Mouse (Mus musculus) midbrain, embryonic 13.5 days (tissue): ENCODE measurements around the gene Nat9. TPM values are rescaled to one million over a fixed set of nuclear protein-coding genes. Genes with fewer than 3 reads are reported as not detected.

ENCODE experiments used
- ATAC-seq: fragments of 200-750 bp; cut with Nextera tagmentation; 2 replicates; pipeline ENCODE4 v1.8.0; 2017; ENCODE audit warnings: mild to moderate bottlenecking, moderate TSS enrichment, moderate library complexity
- H3K27ac ChIP-seq: fragments of 300-500 bp; sonication (generic); 2 replicates; pipeline ENCODE4 v1.5.1; 2015; ENCODE audit warnings: inconsistent platforms, mild to moderate bottlenecking, moderate library complexity
- H3K27me3 ChIP-seq: fragments of 300-500 bp; sonication (generic); 2 replicates; pipeline ENCODE4 v1.6.1; 2015; ENCODE audit warnings: mild to moderate bottlenecking, inconsistent platforms
- H3K36me3 ChIP-seq: fragments of 300-500 bp; sonication (generic); 2 replicates; pipeline ENCODE4 v1.6.1; 2015; ENCODE audit warnings: mild to moderate bottlenecking, inconsistent platforms
- H3K4me1 ChIP-seq: fragments of 300-500 bp; sonication (generic); replicated peaks from 2 replicates; pipeline ENCODE4 v1.6.1; 2015; ENCODE audit warnings: inconsistent platforms
- H3K4me2 ChIP-seq: fragments of 300-500 bp; sonication (generic); replicated peaks from 2 replicates; pipeline ENCODE4 v1.6.1; 2015; ENCODE audit warnings: moderate library complexity, mild to moderate bottlenecking, inconsistent platforms
- H3K4me3 ChIP-seq: fragments of 300-500 bp; sonication (generic); replicated peaks from 2 replicates; pipeline ENCODE4 v1.5.1; 2015; ENCODE audit warnings: mild to moderate bottlenecking, inconsistent platforms
- H3K9ac ChIP-seq: fragments of 300-500 bp; sonication (generic); replicated peaks from 2 replicates; pipeline ENCODE4 v1.6.1; 2015; ENCODE audit warnings: mild to moderate bottlenecking, inconsistent platforms
- H3K9me3 ChIP-seq: fragments of 300-500 bp; sonication (generic); 2 replicates; pipeline ENCODE4 v1.6.1; 2016; ENCODE audit warnings: mild to moderate bottlenecking, inconsistent platforms
- WGBS: fragments of 180-500 bp; shearing (Covaris S2); methylation state at CpG from one replicate; pipeline ENCODE4 v1.1.7; 2015; 5-methylcytosine and 5-hydroxymethylcytosine counted together
- polyA plus RNA-seq: library from polyadenylated mRNA; unstranded; fragments of >200 nt; fragmentation: Nextera tagmentation; extraction: Ambion mirVana; gene quantifications from 2 replicates; pipeline ENCODE4 v1.2.1, GENCODE M21; 2015

Gene Nat9
- polyA plus RNA-seq, 1 experiment from 2014 or later: 23.7 TPM

DNA sequence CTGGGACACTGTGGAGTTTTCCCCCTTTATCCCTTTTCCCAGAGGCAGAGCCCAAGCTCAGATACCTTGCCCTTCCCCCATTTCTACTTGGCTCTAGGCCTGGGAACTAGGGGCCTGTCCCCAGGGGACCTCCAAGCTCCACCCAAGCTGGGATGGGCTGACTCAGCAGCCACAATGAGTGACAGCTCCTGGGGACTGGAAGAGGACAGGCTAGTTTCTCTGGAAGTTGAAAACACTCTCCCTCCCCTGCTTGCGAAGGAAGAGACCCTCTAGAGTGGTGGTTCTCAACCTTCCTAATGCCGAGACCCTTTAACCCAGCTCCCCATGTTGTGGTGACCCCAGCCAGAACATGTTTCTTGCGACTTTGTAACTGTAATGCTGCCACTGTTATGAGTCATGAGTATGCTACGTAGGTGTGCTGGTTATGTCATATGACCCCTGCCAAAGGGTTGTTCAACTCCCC, 14.8 kb downstream of the Nat9 start:
- H3K4me2 ChIP-seq: no peak overlapping the region
- H3K4me3 ChIP-seq: no peak overlapping the region
- ATAC-seq: no peak; the same call in 1 of the 2 replicates
- H3K27ac ChIP-seq: no peak overlapping the region
- 26% methylated on average over 4 of the region's 4 CpGs for WGBS
- no peaks in the 10 kb centered on the region for H3K9me3 ChIP-seq
- H3K4me1 ChIP-seq: peaks cover 62% of the 10 kb centered on the region
- no peak overlapping the region for H3K9ac ChIP-seq
- peaks cover 28% of the 10 kb centered on the region for H3K27me3 ChIP-seq
- no peaks in the 10 kb centered on the region for H3K36me3 ChIP-seq

DNA sequence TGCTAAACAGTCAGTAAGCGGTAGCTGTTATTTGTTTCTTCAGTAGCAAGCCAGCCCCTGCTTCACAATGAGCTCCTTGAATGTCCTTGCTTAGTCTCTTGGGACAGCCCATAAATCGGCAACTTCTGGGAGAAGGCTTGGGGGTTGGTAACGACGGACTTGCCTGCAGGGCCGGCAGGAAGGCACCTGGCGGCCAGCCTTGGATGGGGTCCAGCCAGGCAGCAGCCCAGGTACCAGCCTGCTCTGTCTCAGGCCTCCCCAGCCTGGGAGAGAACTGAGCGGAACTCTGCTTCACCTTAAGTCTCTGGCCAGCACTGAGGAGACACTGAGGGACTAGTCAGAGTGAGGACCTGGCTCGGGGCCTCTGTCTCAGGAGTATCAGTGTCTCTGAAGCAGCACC, 16.5 kb downstream of the Nat9 start:
- Histone ChIP-seq H3K4me1 (peaks cover 45% of the 10 kb centered on the region), H3K9me3 (no peaks in the 10 kb centered on the region), H3K4me2 (no peak overlapping the region), H3K27ac (no peak overlapping the region), H3K9ac (no peak overlapping the region), H3K36me3 (no peaks in the 10 kb centered on the region), H3K4me3 (no peak overlapping the region), H3K27me3 (peaks cover 23% of the 10 kb centered on the region)
- 46% methylated on average over 8 of the region's 8 CpGs for WGBS
- ATAC-seq: no peak

DNA sequence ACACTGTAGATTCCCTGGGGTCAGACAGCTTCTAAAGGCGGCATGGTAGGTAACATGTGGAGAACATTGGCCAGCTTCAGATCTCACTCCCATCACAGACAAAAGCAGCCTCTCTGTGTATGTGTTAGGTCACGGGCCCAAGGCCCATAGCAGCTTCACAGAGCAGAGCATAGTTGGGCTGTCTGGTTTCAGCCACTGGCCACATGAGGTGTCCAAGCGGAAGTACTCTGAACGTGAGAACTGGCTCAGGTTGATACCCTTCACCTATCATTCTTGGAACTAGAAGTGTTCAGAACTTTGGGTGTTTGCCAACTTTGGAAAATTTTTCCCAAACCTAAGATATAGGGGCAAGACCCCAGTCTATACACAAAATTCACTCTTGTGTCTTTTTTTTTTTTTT, 18.2 kb downstream of the Nat9 start:
- H3K27me3 ChIP-seq: peaks cover 28% of the 10 kb centered on the region
- H3K36me3 ChIP-seq: no peaks in the 10 kb centered on the region
- H3K4me1 ChIP-seq: peaks cover 45% of the 10 kb centered on the region
- H3K27ac ChIP-seq: no peak overlapping the region
- 88% methylated on average over 4 of the region's 4 CpGs for WGBS
- no peak overlapping the region for H3K9ac ChIP-seq
- no peak overlapping the region for H3K4me3 ChIP-seq
- ATAC-seq: no peak
- no peaks in the 10 kb centered on the region for H3K9me3 ChIP-seq
- no peak overlapping the region for H3K4me2 ChIP-seq

- Histone ChIP-seq H3K36me3 (no peaks in the 10 kb centered on the region), H3K4me3 (no peak overlapping the region), H3K9ac (no peak overlapping the region), H3K4me1 (peaks cover 45% of the 10 kb centered on the region), H3K27ac (no peak overlapping the region), H3K4me2 (no peak overlapping the region), H3K9me3 (no peaks in the 10 kb centered on the region), H3K27me3 (peaks cover 37% of the 10 kb centered on the region)
- no peak for ATAC-seq
- 88% methylated on average over 8 of the region's 8 CpGs for WGBS
Measured at GRCm38 (mm10) chr11:115167631-115168249, 19.9 kb downstream of the Nat9 start.

GRCm38 (mm10) chr11:115166776-115167175, 20.9 kb downstream of the Nat9 start:
- H3K4me1 ChIP-seq: peaks cover 42% of the 10 kb centered on the region
- no peak overlapping the region for H3K27ac ChIP-seq
- H3K4me3 ChIP-seq: no peak overlapping the region
- 97% methylated on average over 3 of the region's 3 CpGs for WGBS
- peaks cover 47% of the 10 kb centered on the region for H3K27me3 ChIP-seq
- no peaks in the 10 kb centered on the region for H3K36me3 ChIP-seq
- H3K9me3 ChIP-seq: no peaks in the 10 kb centered on the region
- ATAC-seq: no peak
- no peak overlapping the region for H3K4me2 ChIP-seq
- no peak overlapping the region for H3K9ac ChIP-seq

- H3K4me3 ChIP-seq: peak overlapping the region; percentile 42
- H3K4me2 ChIP-seq: peak overlapping the region; percentile 63
- H3K27me3 ChIP-seq: peaks cover 61% of the 10 kb centered on the region
- H3K36me3 ChIP-seq: no peaks in the 10 kb centered on the region
- H3K4me1 ChIP-seq: peaks cover 40% of the 10 kb centered on the region
- no peak for ATAC-seq
- H3K9me3 ChIP-seq: no peaks in the 10 kb centered on the region
- H3K9ac ChIP-seq: peak overlapping the region; percentile 47
- WGBS: 2% methylated on average over 9 of the region's 9 CpGs
- no peak overlapping the region for H3K27ac ChIP-seq
Measured at GRCm38 (mm10) chr11:115164976-115165374, 22.7 kb downstream of the Nat9 start.

DNA sequence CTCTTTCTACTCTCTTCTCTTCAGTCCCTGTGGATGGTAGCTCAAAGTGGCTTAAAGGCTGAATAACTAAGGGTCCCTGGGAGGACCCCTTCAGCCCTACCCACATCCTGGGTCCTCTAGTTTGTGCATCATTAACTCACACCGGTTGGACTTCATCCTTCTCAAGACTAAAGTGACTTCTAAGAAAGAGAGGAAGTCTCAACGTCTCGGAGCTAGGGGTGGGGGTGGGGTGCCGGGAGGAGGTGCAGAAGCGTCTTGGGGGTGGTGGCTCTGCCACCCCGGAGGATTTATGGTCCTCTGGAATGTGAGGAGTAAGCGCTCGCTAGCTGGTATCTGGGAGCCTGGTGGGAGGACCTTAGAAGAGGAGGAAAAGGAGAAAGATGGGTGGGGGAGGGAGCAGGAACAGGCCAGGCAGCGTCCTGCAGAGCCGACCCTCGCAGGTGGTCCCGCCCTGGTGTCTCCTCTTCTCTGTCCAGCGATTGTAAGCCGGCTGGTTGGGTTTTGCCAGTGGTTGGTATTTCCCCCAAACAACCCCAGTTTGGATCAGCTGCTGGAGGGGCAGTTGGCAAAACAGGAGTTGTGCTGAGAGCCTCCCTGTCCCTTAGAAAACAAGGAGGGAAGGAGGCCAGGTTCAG, 23.2 kb downstream of the Nat9 start:
- WGBS: 1% methylated on average over 14 of the region's 14 CpGs
- Histone ChIP-seq H3K9ac (peak overlapping the region; percentile 47), H3K36me3 (no peaks in the 10 kb centered on the region), H3K4me2 (peak overlapping the region; percentile 63), H3K9me3 (no peaks in the 10 kb centered on the region), H3K27ac (no peak overlapping the region), H3K27me3 (peaks cover 62% of the 10 kb centered on the region), H3K4me1 (peaks cover 40% of the 10 kb centered on the region), H3K4me3 (peak overlapping the region; percentile 42)
- ATAC-seq: no peak

GRCm38 (mm10) chr11:115163568-115164150, 24.0 kb downstream of the Nat9 start:
- H3K4me1 ChIP-seq: peaks cover 40% of the 10 kb centered on the region
- H3K4me3 ChIP-seq: peak overlapping the region; percentile 42
- H3K4me2 ChIP-seq: peak overlapping the region; percentile 63
- no peak overlapping the region for H3K27ac ChIP-seq
- no peaks in the 10 kb centered on the region for H3K36me3 ChIP-seq
- peak; percentile 32; the same call in 1 of the 2 replicates for ATAC-seq
- WGBS: under 1% methylated on average over 47 of the region's 47 CpGs
- H3K9me3 ChIP-seq: no peaks in the 10 kb centered on the region
- H3K9ac ChIP-seq: peak overlapping the region; percentile 47
- peaks cover 62% of the 10 kb centered on the region for H3K27me3 ChIP-seq

- peak; percentile 93 for ATAC-seq
- under 1% methylated on average over 47 of the region's 47 CpGs for WGBS
- Histone ChIP-seq H3K27me3 (peaks cover 62% of the 10 kb centered on the region), H3K36me3 (no peaks in the 10 kb centered on the region), H3K4me3 (peak within 1 kb of the TSS; percentile 42), H3K9ac (peak within 1 kb of the TSS; percentile 47), H3K4me1 (peaks cover 45% of the 10 kb centered on the region), H3K27ac (no peak within 1 kb of the TSS), H3K4me2 (peak within 1 kb of the TSS; percentile 63), H3K9me3 (no peaks in the 10 kb centered on the region)
Measured at GRCm38 (mm10) chr11:115162832-115163480, 24.7 kb downstream of the Nat9 start, which contains the start of gene Slc9a3r1. Gene Slc9a3r1 (plus strand): TSS chr11:115163341.

DNA sequence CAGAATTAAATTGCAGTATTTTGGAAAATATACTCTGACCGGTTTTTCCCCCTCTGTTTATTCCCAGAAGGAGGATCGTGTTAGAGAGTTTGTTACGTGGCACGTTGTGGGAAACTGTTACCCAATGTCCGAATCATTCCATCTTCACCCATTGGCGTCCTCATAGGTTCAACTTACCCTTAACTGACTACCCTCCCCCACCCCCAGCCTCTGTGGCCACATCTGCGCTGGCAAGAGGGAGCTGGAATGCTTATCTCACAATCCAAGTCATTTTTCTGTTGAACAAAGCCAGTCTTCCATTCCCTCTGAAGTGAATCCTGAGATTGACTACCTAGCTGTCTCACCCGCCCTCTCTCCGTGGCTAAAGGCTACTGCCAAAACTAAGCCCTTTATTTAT, 25.5 kb downstream of the Nat9 start:
- no peaks in the 10 kb centered on the region for H3K36me3 ChIP-seq
- H3K27ac ChIP-seq: no peak overlapping the region
- ATAC-seq: no peak
- no peak overlapping the region for H3K9ac ChIP-seq
- H3K4me1 ChIP-seq: peaks cover 46% of the 10 kb centered on the region
- peaks cover 66% of the 10 kb centered on the region for H3K27me3 ChIP-seq
- peak overlapping the region; percentile 63 for H3K4me2 ChIP-seq
- H3K4me3 ChIP-seq: no peak overlapping the region
- no peaks in the 10 kb centered on the region for H3K9me3 ChIP-seq
- WGBS: 24% methylated on average over 9 of the region's 9 CpGs

GRCm38 (mm10) chr11:115161578-115162204, 26.0 kb downstream of the Nat9 start:
- H3K27me3 ChIP-seq: peaks cover 71% of the 10 kb centered on the region
- peaks cover 46% of the 10 kb centered on the region for H3K4me1 ChIP-seq

More at GRCm38 (mm10) chr11:115161578-115162204, 26.0 kb downstream of the Nat9 start:
- no peak overlapping the region for H3K4me2 ChIP-seq
- H3K4me3 ChIP-seq: no peak overlapping the region
- H3K9me3 ChIP-seq: no peaks in the 10 kb centered on the region
- H3K9ac ChIP-seq: no peak overlapping the region
- no peaks in the 10 kb centered on the region for H3K36me3 ChIP-seq
- no peak overlapping the region for H3K27ac ChIP-seq
- 64% methylated on average over 9 of the region's 9 CpGs for whole genome bisulfite sequencing
- ATAC-seq: no peak
